Mouse (Mus musculus) embryonic facial prominence, embryonic 14.5 days (tissue): ENCODE data around the gene Hyal3. TPM values are rescaled to one million over a fixed set of nuclear protein-coding genes. Genes with fewer than 3 reads are reported as not detected.
A peak's percentile ranks its signal among the peaks of the same experiment; 100 is the strongest.

Experiments
- ATAC-seq: fragments of 200-750 bp; cut with Nextera tagmentation; 2 replicates; pipeline ENCODE4 v1.8.0; 2017; ENCODE audit warnings: low read depth, moderate number of reproducible peaks, moderate TSS enrichment
- DNase-seq: peaks from one replicate; pipeline ENCODE4 v3.0.0-alpha.2; 2015; ENCODE audit warnings: low spot score
- H3K27ac ChIP-seq: fragments of 300-500 bp; sonication (generic); replicated peaks from 2 replicates; pipeline ENCODE4 v1.5.1; 2014; ENCODE audit warnings: low read depth, mild to moderate bottlenecking, low read length, moderate library complexity
- H3K27me3 ChIP-seq: fragments of 300-500 bp; sonication (generic); replicated peaks from 2 replicates; pipeline ENCODE4 v1.6.1; 2014; ENCODE audit warnings: low read length; ENCODE audit not compliant: control insufficient read depth, insufficient read depth
- H3K36me3 ChIP-seq: fragments of 300-500 bp; sonication (generic); 2 replicates; pipeline ENCODE4 v1.6.1; 2014; ENCODE audit warnings: low read length, mixed read lengths; ENCODE audit not compliant: control insufficient read depth, insufficient read depth
- H3K4me1 ChIP-seq: fragments of 300-500 bp; sonication (generic); 2 replicates; pipeline ENCODE4 v1.6.1; 2014; ENCODE audit warnings: antibody characterized with exemption, low read length; ENCODE audit not compliant: control insufficient read depth, insufficient read depth
- H3K4me2 ChIP-seq: fragments of 300-500 bp; sonication (generic); 2 replicates; pipeline ENCODE4 v1.6.1; 2014; ENCODE audit warnings: low read depth, mild to moderate bottlenecking, low read length, moderate library complexity, mixed read lengths
- H3K4me3 ChIP-seq: fragments of 300-500 bp; sonication (generic); 2 replicates; pipeline ENCODE4 v1.5.1; 2014; ENCODE audit warnings: low read depth, mild to moderate bottlenecking, low read length
- H3K9ac ChIP-seq: fragments of 300-500 bp; sonication (generic); 2 replicates; pipeline ENCODE4 v1.6.1; 2014; ENCODE audit warnings: low read depth, mild to moderate bottlenecking, low read length, moderate library complexity, mixed read lengths
- H3K9me3 ChIP-seq: fragments of 300-500 bp; sonication (generic); 2 replicates; pipeline ENCODE4 v1.6.1; 2016; ENCODE audit warnings: low read length; ENCODE audit not compliant: control insufficient read depth
- whole genome bisulfite sequencing: fragments of 180-500 bp; shearing (Covaris S2); extraction: QIAGEN DNeasy Blood & Tissue Kit; methylation state at CpG from one replicate; pipeline ENCODE4 v1.1.7; 2014; 5-methylcytosine and 5-hydroxymethylcytosine counted together
- polyA plus RNA-seq: library from polyadenylated mRNA; unstranded; fragments of >200 nt; fragmentation: Nextera tagmentation; extraction: Ambion mirVana; gene quantifications from 2 replicates; pipeline ENCODE4 v1.2.1, GENCODE M21; 2014

Gene Hyal3
- polyA plus RNA-seq, 1 experiment from 2014 or later, result 1.2 TPM

GRCm38 (mm10) chr9:107633661-107634405 lies 53.2 kb downstream of the Hyal3 start:
- Histone ChIP-seq H3K9ac (peak overlapping the region; percentile 91), H3K9me3 (no peaks in the 10 kb centered on the region), H3K27me3 (no peaks in the 10 kb centered on the region), H3K4me1 (peaks cover 38% of the 10 kb centered on the region), H3K36me3 (0 out of 2 replicates have a peak, but pooled peaks cover 5% of the 10 kb centered on the region), H3K4me3 (peak overlapping the region; percentile 81), H3K27ac (peak overlapping the region; percentile 92), H3K4me2 (peak overlapping the region; percentile 66)
- 0% methylated on average over 15 of the region's 15 CpGs for WGBS
- DNase-seq, result no peak
- no peak for ATAC-seq

GRCm38 (mm10) chr9:107634406-107635278 lies 54.0 kb downstream of the Hyal3 start:
- ATAC-seq, result no peak
- peak overlapping the region; percentile 91 for H3K9ac ChIP-seq
- no peaks in the 10 kb centered on the region for H3K27me3 ChIP-seq
- H3K9me3 ChIP-seq, result no peaks in the 10 kb centered on the region
- H3K27ac ChIP-seq, result peak overlapping the region; percentile 92
- 0 out of 2 replicates have a peak, but pooled peaks cover 5% of the 10 kb centered on the region for H3K36me3 ChIP-seq
- H3K4me3 ChIP-seq, result peak overlapping the region; percentile 81
- peaks cover 30% of the 10 kb centered on the region for H3K4me1 ChIP-seq
- DNase-seq, result no peak
- WGBS, result 2% methylated on average over 28 of the region's 35 CpGs
- H3K4me2 ChIP-seq, result peak overlapping the region; percentile 66

- Histone ChIP-seq H3K4me3 (peak within 1 kb of the TSS; percentile 81), H3K36me3 (0 out of 2 replicates have a peak, but pooled peaks cover 5% of the 10 kb centered on the region)
- 5% methylated on average over 31 of the region's 38 CpGs for WGBS
Measured at GRCm38 (mm10) chr9:107635279-107636028, 54.8 kb downstream of the Hyal3 start, which contains the start of gene Gnai2. Gnai2 (minus strand) TSS chr9:107635367.

More at GRCm38 (mm10) chr9:107635279-107636028, 54.8 kb downstream of the Hyal3 start, which contains the start of gene Gnai2:
- peak; percentile 95 for ATAC-seq
- DNase-seq, result peak; percentile 99
- H3K4me2 ChIP-seq, result peak within 1 kb of the TSS; percentile 66
- no peaks in the 10 kb centered on the region for H3K9me3 ChIP-seq
- peak within 1 kb of the TSS; percentile 92 for H3K27ac ChIP-seq
- H3K4me1 ChIP-seq, result peaks cover 22% of the 10 kb centered on the region
- H3K9ac ChIP-seq, result peak within 1 kb of the TSS; percentile 91
- no peaks in the 10 kb centered on the region for H3K27me3 ChIP-seq

Other genes with a start within 250 kb of the Hyal3 start
- gene Hemk1, start 242.5 kb upstream of the Hyal3 start, polyA plus RNA-seq, result 9.8 and 10.8 TPM in 2 replicates
- gene 6430571L13Rik, start 240.2 kb upstream of the Hyal3 start, polyA plus RNA-seq, result 0.96 and 1.2 TPM in 2 replicates
- 0.88 and 0.93 TPM in 2 replicates for gene Cacna2d2, start 181.2 kb upstream of the Hyal3 start, polyA plus RNA-seq
- gene Tmem115, start 46.9 kb upstream of the Hyal3 start, polyA plus RNA-seq, result 53.1 and 56.1 TPM in 2 replicates
- gene Cyb561d2, start 38.6 kb upstream of the Hyal3 start, polyA plus RNA-seq, result 24.7 and 27.0 TPM in 2 replicates
- gene Nprl2, start 38.6 kb upstream of the Hyal3 start, polyA plus RNA-seq, result 35.0 and 35.4 TPM in 2 replicates
- gene Zmynd10, start 33.5 kb upstream of the Hyal3 start, polyA plus RNA-seq, result 2.8 and 8.2 TPM in 2 replicates
- gene Rassf1, start 29.3 kb upstream of the Hyal3 start, polyA plus RNA-seq, result 66.5 and 66.8 TPM in 2 replicates
- gene Tusc2, start 17.6 kb upstream of the Hyal3 start, polyA plus RNA-seq, result 43.1 and 45.2 TPM in 2 replicates
- gene Hyal2, start 12.9 kb upstream of the Hyal3 start, polyA plus RNA-seq, result 106 and 112 TPM in 2 replicates
- gene Hyal1, start 3.9 kb upstream of the Hyal3 start, polyA plus RNA-seq, result 5.6 and 6.8 TPM in 2 replicates
- 15.9 and 18.0 TPM in 2 replicates for gene Naa80, start 1.9 kb upstream of the Hyal3 start, polyA plus RNA-seq
- 46.7 and 52.3 TPM in 2 replicates for gene Ifrd2, start 6.8 kb downstream of the Hyal3 start, polyA plus RNA-seq
- 18.0 and 18.2 TPM in 2 replicates for gene Sema3b, start 28.4 kb downstream of the Hyal3 start, polyA plus RNA-seq
- gene Gnai2, start 54.5 kb downstream of the Hyal3 start, polyA plus RNA-seq, result 380 and 416 TPM in 2 replicates
- gene Slc38a3, start 88.7 kb downstream of the Hyal3 start, polyA plus RNA-seq, result 7.0 and 7.8 TPM in 2 replicates
- gene Gnat1, start 98.9 kb downstream of the Hyal3 start, polyA plus RNA-seq, result 0.79 and 1.5 TPM in 2 replicates
- gene Sema3f, start 129.7 kb downstream of the Hyal3 start, polyA plus RNA-seq, result 32.8 and 36.9 TPM in 2 replicates
- gene Rbm5, start 190.2 kb downstream of the Hyal3 start, polyA plus RNA-seq, result 145 and 159 TPM in 2 replicates